Mouse (Mus musculus) neural tube, embryonic 11.5 days (tissue): ENCODE measurements around the gene Nup93. TPM values are rescaled to one million over a fixed set of nuclear protein-coding genes. Genes with fewer than 3 reads are reported as not detected.

ENCODE experiments used
- ATAC-seq: fragments of 200-750 bp; cut with Nextera tagmentation; 2 replicates; pipeline ENCODE4 v1.8.0; 2017; ENCODE audit warnings: moderate number of reproducible peaks, mild to moderate bottlenecking, moderate TSS enrichment, moderate library complexity; ENCODE audit not compliant: insufficient read depth, low FRiP score, low TSS enrichment
- DNase-seq: peaks from one replicate; pipeline ENCODE4 v3.0.0-alpha.2; 2015; ENCODE audit warnings: low spot score
- H3K27ac ChIP-seq: fragments of 300-500 bp; sonication (generic); 2 replicates; pipeline ENCODE4 v1.5.1; 2014; ENCODE audit warnings: low read depth, mild to moderate bottlenecking, low read length
- H3K27me3 ChIP-seq: fragments of 300-500 bp; sonication (generic); 2 replicates; pipeline ENCODE4 v1.6.1; 2014; ENCODE audit warnings: mild to moderate bottlenecking, low read length, mixed read lengths; ENCODE audit not compliant: control insufficient read depth, insufficient read depth
- H3K36me3 ChIP-seq: fragments of 300-500 bp; sonication (generic); 2 replicates; pipeline ENCODE4 v1.6.1; 2014; ENCODE audit warnings: mild to moderate bottlenecking, low read length, moderate library complexity, mixed read lengths; ENCODE audit not compliant: control insufficient read depth, insufficient read depth
- H3K4me1 ChIP-seq: fragments of 300-500 bp; sonication (generic); 2 replicates; pipeline ENCODE4 v1.6.1; 2014; ENCODE audit warnings: low read length, mixed read lengths; ENCODE audit not compliant: control insufficient read depth, insufficient read depth
- H3K4me2 ChIP-seq: fragments of 300-500 bp; sonication (generic); 2 replicates; pipeline ENCODE4 v1.6.1; 2014; ENCODE audit warnings: low read depth, mild to moderate bottlenecking, moderate library complexity
- H3K4me3 ChIP-seq: fragments of 300-500 bp; sonication (generic); 2 replicates; pipeline ENCODE4 v1.5.1; 2014; ENCODE audit warnings: low read depth, low read length
- H3K9ac ChIP-seq: fragments of 300-500 bp; sonication (generic); 2 replicates; pipeline ENCODE4 v1.6.1; 2014; ENCODE audit warnings: mild to moderate bottlenecking, low read length
- H3K9me3 ChIP-seq: fragments of 300-500 bp; sonication (generic); 2 replicates; pipeline ENCODE4 v1.6.1; 2016; ENCODE audit warnings: low read length; ENCODE audit not compliant: control insufficient read depth
- WGBS: fragments of 180-500 bp; shearing (Covaris S2); extraction: QIAGEN DNeasy Blood & Tissue Kit; methylation state at CpG from one replicate; pipeline ENCODE4 v1.1.7; 2014; 5-methylcytosine and 5-hydroxymethylcytosine counted together
- polyA plus RNA-seq: library from polyadenylated mRNA; unstranded; fragments of >200 nt; fragmentation: Nextera tagmentation; extraction: Ambion mirVana; gene quantifications from 2 replicates; pipeline ENCODE4 v1.2.1, GENCODE M21; 2014

The Nup93 gene
- polyA plus RNA-seq, 1 experiment from 2014 or later: 121 TPM

DNA sequence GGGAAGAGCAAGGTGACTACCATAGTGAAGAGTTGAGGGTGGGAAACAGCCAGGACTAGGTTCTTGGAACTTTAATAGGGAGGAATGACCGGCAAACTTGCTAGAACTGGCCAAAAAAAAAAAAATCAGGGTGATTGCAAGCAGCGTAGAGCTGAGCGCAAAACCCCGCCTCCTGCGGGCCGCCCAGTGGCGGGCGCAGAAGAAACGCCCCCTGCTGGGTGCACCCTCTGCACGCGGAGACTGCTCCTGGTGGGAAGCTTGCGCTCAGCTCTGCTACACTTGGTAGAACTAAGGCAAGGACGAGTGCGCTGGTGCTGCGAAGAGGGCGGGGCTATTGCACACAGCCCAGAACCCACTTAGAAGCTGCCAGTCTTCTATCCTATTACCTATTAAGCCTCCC lies 31.2 kb upstream of the Nup93 start:
- Histone ChIP-seq H3K4me1 (peaks cover 11% of the 10 kb centered on the region; the same call in 1 of the 2 replicates), H3K27me3 (peaks cover 81% of the 10 kb centered on the region), H3K36me3 (no peaks in the 10 kb centered on the region), H3K4me3 (no peak overlapping the region), H3K4me2 (peak overlapping the region; percentile 7; the same call in 1 of the 2 replicates), H3K9me3 (no peaks in the 10 kb centered on the region), H3K27ac (no peak overlapping the region), H3K9ac (no peak overlapping the region)
- ATAC-seq (0 out of 2 replicates have a peak, but pooled peaks have one; percentile 32), DNase-seq (peak; percentile 74)
- 0% methylated on average over 16 of the region's 16 CpGs for whole genome bisulfite sequencing

DNA sequence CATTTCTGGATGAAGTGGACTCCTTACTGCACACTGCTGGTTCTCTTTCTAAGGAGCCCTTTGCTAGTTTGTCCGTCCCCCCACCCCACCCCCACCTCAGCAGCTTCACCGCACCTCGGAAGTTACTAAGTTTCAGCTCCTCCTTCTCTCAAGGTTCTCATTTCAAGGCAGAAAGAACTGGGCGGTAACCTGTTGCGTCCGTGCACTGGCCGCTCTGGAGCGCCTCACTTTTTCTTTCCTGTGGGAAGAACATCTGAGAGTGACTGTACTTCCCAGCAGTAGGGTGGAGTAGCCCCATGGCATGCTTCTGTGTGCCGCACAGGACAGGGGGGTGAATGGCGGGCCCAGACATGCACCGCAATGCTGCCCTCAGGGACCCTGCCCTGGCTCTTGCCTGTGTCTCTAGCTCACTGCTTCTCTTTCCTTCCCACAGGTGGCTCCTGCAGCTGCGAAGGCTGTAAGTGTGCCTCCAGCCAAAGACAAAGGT lies 30.0 kb upstream of the Nup93 start:
- WGBS: 18% methylated on average over 12 of the region's 12 CpGs
- Histone ChIP-seq H3K4me1 (peaks cover 5% of the 10 kb centered on the region; the same call in 1 of the 2 replicates), H3K27ac (no peak overlapping the region), H3K4me2 (no peak overlapping the region), H3K4me3 (no peak overlapping the region), H3K9me3 (no peaks in the 10 kb centered on the region), H3K36me3 (no peaks in the 10 kb centered on the region), H3K9ac (no peak overlapping the region), H3K27me3 (peaks cover 70% of the 10 kb centered on the region)
- no peak for ATAC-seq
- no peak for DNase-seq

DNA sequence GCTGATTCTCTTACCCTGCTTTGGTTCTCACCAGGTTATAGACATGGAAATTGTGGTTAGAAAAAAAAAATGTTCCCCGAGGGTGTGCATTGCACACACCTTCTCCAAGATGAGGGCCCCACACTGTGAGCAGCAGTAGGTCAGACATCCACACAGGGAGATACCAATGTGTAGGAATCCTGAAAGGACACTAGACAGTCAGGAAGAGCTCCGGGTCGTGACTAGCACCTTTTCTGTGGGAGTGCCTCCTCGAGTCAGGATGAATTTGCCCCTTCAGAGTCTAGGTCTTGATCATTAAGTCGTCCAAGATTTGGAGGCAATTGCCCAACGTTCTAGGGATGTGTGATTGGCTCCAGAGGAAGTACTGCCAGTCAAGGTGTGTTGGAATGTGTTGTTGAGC lies 28.6 kb upstream of the Nup93 start:
- WGBS: 72% methylated on average over 6 of the region's 6 CpGs
- no peak for ATAC-seq
- Histone ChIP-seq H3K4me1 (0 out of 2 replicates have a peak, but pooled peaks cover 2% of the 10 kb centered on the region), H3K9ac (no peak overlapping the region), H3K36me3 (no peaks in the 10 kb centered on the region), H3K27me3 (peaks cover 56% of the 10 kb centered on the region), H3K4me2 (no peak overlapping the region), H3K27ac (no peak overlapping the region), H3K9me3 (no peaks in the 10 kb centered on the region), H3K4me3 (no peak overlapping the region)
- no peak for DNase-seq

DNA sequence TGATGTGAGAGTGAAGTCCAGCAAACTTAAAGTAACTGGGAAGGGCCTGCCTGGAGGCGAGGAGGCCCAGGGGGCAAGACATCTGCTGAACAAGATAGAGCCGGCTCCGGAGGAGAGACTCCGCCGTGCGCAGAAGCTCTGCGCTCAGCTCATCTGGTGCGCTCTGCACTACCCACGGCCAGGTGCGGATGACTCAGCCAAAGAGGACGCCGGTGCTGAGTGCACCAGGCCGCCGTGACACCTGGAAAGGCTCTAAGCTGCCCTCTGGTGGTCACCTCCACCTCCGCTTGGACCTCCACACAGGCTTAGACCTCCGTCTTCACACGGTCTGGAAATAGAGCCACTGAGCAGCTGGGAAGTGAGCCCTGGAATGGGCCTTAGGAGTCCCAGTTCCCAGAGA lies 27.8 kb upstream of the Nup93 start:
- ATAC-seq (0 out of 2 replicates have a peak, but pooled peaks have one; percentile 29), DNase-seq (peak; percentile 60)
- Histone ChIP-seq H3K27me3 (peaks cover 55% of the 10 kb centered on the region), H3K4me3 (no peak overlapping the region), H3K9me3 (no peaks in the 10 kb centered on the region), H3K27ac (no peak overlapping the region), H3K4me1 (0 out of 2 replicates have a peak, but pooled peaks cover 2% of the 10 kb centered on the region), H3K9ac (no peak overlapping the region), H3K36me3 (no peaks in the 10 kb centered on the region), H3K4me2 (peak overlapping the region; percentile 20; the same call in 1 of the 2 replicates)
- 3% methylated on average over 17 of the region's 17 CpGs for WGBS

DNA sequence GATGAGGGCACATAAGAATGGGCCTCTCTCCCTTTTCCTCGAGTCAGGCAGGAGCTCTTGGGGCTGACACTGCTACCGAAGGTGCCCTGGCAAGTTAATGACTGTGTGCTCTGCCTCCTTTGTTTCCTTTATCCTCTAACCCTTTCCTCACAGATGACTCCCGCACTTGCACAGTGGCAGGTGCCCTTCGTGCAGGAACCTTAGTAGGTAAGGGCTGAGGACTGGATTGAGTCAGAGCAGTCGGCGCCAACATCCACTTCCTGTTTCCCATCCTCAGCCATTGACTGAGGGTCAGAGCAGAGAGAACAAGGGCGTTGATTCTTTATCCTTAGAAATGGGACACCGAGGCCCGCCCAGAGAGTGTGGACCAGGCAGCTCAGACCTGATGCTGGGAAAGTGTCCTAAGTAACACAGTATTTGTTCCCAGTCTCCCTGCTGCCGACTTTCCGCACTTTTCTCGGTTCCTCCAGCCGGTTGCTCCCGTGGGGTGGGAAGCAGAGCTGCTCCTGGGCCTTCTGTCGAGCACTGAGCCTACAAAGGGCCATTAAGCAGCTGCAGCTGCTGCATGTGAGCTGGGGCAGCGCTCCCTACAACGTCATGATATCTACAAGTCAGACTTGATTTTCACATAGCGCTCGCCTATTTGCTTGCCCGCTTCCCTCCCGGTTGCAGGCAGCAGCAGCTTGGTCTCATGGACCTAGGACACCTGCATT lies 26.9 kb upstream of the Nup93 start:
- H3K27ac ChIP-seq: no peak overlapping the region
- WGBS: 24% methylated on average over 21 of the region's 21 CpGs
- no peaks in the 10 kb centered on the region for H3K9me3 ChIP-seq
- H3K27me3 ChIP-seq: peaks cover 46% of the 10 kb centered on the region
- DNase-seq: peak; percentile 56
- no peaks in the 10 kb centered on the region for H3K36me3 ChIP-seq
- H3K4me3 ChIP-seq: no peak overlapping the region
- H3K9ac ChIP-seq: peak overlapping the region; percentile 37
- no peak overlapping the region for H3K4me2 ChIP-seq
- 0 out of 2 replicates have a peak, but pooled peaks have one; percentile 35 for ATAC-seq
- H3K4me1 ChIP-seq: 0 out of 2 replicates have a peak, but pooled peaks cover 2% of the 10 kb centered on the region

DNA sequence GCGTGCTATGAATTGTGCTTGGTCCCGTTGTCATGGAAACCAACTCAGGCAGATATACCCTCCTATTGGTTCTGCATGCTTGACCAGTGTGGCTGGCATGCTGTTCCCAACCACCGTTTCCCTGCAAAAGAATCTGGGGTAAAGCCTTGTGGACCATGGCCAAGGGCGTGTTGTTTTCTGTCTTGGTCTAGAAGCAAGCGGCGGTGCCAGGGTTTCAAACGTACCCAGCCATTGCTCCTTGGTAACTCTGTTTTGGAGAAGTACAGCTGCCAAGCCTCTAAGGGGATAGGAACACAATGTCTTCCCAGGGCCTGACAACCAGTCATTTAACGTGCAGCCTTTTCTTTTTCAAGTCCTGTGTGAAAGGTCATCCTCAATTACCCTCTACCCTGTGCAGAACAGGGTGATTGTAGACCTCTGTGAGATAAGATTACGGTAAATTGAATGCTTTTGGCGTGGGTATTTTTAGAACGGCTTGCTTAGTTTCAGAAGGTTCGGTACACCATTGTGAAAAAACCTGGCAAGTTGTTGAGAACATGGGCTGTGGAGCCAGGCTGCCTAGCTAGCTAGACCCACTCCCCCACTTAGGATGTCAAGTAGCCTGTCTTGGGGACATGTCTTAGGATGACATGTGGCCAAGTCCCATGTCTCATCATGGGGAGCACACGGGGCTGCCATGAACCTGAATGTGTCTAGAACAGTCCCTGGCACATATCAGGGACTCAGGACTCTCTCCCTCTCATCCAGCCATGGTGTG lies 24.9 kb upstream of the Nup93 start:
- Histone ChIP-seq H3K4me2 (no peak overlapping the region), H3K4me1 (0 out of 2 replicates have a peak, but pooled peaks cover 2% of the 10 kb centered on the region), H3K9ac (no peak overlapping the region), H3K27ac (no peak overlapping the region), H3K4me3 (no peak overlapping the region), H3K9me3 (no peaks in the 10 kb centered on the region), H3K27me3 (peaks cover 26% of the 10 kb centered on the region), H3K36me3 (no peaks in the 10 kb centered on the region)
- DNase-seq (no peak), ATAC-seq (no peak)
- WGBS: 84% methylated on average over 13 of the region's 13 CpGs

DNA sequence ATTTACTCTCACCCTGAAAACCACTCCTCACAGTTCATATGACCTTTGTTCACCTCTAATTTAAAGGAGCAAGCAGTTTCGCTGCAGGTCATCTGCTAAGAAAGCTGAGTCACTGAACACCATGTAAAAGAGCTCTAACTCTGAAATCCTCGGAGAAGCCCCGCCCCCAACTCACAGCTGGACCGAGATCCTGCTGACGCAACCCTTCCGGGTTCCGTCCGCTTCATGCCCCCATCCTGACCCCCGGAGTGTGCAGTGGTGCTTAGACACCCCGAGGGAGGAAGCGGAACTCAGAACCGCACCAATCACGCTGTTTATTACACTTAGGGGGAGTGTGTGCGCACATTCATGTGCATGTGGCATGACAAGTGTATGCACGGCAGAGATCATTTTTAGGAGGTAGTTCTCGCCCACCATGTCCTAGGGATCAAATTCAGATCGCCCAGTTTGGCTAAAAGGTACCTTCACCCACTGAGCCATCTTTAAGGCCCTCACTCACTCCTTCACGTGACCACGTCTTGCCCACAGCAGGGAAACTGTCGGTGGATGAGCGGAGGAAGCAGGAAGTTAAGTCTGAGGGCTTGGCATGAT lies 23.2 kb upstream of the Nup93 start:
- Histone ChIP-seq H3K36me3 (no peaks in the 10 kb centered on the region), H3K27me3 (peaks cover 15% of the 10 kb centered on the region), H3K4me2 (peak overlapping the region; percentile 35), H3K9me3 (no peaks in the 10 kb centered on the region), H3K4me1 (0 out of 2 replicates have a peak, but pooled peaks cover 2% of the 10 kb centered on the region), H3K27ac (no peak overlapping the region), H3K9ac (no peak overlapping the region), H3K4me3 (no peak overlapping the region)
- 31% methylated on average over 21 of the region's 21 CpGs for WGBS
- DNase-seq: no peak
- no peak for ATAC-seq

DNA sequence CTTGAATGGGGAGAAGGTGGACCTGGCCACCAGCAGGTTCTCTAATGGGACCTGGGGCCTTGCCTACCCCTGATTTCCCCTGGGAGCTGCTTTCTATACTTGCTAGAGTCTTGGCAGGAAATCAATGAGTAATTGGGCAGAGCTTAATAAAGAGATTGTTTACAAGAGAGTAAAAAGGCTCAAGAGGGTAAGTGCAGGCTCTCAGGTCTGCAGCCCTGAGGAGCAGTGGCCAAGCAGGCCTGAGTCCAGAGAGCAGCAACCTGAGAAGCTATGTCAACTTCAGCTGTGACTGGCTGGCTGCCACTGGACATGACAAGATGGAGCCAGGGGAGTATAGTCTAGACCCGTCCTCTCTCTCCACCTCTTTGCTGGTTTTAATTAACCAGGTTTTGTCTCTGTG lies 21.4 kb upstream of the Nup93 start:
- no peaks in the 10 kb centered on the region for H3K4me1 ChIP-seq
- H3K27me3 ChIP-seq: 0 out of 2 replicates have a peak, but pooled peaks cover 2% of the 10 kb centered on the region
- DNase-seq (no peak), ATAC-seq (no peak)
- no peaks in the 10 kb centered on the region for H3K36me3 ChIP-seq
- no peak overlapping the region for H3K4me2 ChIP-seq
- no peaks in the 10 kb centered on the region for H3K9me3 ChIP-seq
- WGBS: 70% methylated on average over 1 of the region's 1 CpGs
- no peak overlapping the region for H3K27ac ChIP-seq
- H3K9ac ChIP-seq: no peak overlapping the region
- no peak overlapping the region for H3K4me3 ChIP-seq
